Mouse (Mus musculus): Measurements from ENCODE around the gene Ece2.

GRCm38 (mm10) chr16:20595737-20596136 lies 33.9 kb upstream of the Ece2 start:
- TF ChIP-seq CTCF (IDR thresholded peaks at IDR 0.05; ENCODE audit: low read depth) = no peak
- no peak for TF ChIP-seq EP300 (IDR thresholded peaks at IDR 0.05; ENCODE audit: low read depth)

All from liver, postnatal 0 days (tissue).